Mouse (Mus musculus): ENCODE results near the gene Olfr49. TPM values are rescaled to one million over a fixed set of nuclear protein-coding genes. Genes with fewer than 3 reads are reported as not detected.

The Olfr49 gene
- polyA plus RNA-seq (2016; fragmentation: Nextera tagmentation; extraction: Ambion mirVana), result not detected in 2 replicates

DNA sequence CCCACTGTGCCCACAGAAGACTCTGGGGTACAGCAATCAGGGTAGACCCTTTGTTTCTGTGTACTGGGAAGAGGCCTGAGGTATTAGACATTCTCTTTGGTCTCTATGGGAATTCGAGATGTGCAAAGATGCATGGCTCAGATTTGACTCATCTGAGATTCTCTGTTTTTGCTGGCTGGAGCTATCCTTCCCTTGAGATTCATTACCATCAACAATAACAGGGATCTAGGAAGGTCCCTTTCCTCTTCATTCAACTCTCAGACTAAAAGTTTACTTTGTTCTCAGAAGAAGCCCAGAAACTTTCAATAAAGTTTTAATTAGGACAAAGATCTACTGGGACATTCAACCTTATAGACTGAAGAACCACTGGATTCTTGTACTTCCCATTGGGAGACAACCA lies at the start of gene Olfr49:
Olfr49 (minus strand) TSS at position 101 of the 400 bp plus-strand sequence.
- H3K4me1 ChIP-seq, result no peaks in the 10 kb centered on the region
- no peaks in the 10 kb centered on the region for H3K36me3 ChIP-seq (replicated peaks)
- 70% methylated on average over 1 of the region's 1 CpGs for WGBS
- no peak within 1 kb of the TSS for H3K4me3 ChIP-seq
- no peak within 1 kb of the TSS for H3K27ac ChIP-seq (replicated peaks)
- H3K9me3 ChIP-seq, result no peaks in the 10 kb centered on the region
- H3K27me3 ChIP-seq (replicated peaks; ENCODE audit: low read depth, poor library complexity, severe bottlenecking), result no peaks in the 10 kb centered on the region
- no peak for DNase-seq (ENCODE audit: low spot score)

DNA sequence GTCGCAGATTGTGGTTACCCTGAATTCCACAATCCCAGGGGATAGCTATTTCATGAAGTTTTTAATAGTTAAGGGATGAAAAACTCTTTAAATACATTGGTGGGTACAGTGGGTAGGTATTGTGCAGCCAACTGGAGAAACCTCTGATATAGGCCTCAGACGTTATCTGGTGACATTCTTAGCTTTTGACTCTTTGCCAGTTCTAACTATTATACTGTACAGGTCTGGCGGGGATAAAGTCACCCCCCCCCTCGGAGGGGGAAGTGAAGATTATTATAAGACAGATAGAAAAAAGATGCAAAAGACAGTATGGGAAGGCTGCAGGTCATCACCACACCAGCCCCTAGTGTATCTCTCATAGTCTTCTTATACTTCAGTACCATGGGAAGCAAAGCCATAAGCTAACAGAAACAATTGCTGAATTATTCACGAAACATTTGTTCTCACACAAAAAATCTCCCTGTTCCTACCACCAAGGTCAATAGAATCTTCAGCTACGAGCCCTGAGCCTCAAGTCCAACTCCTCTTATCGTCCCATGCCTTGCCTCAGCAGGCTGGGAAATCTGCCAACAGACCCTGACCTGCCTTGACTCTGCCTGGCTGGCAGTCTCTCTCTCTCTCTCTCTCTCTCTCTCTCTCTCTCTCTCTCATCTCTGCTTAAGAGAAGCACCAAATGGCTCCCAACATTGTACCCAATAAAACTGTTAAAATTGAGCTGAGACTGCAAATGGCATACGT lies 48.9 kb upstream of the Olfr49 start:
- Histone ChIP-seq H3K27me3 (replicated peaks; ENCODE audit: low read depth, poor library complexity, severe bottlenecking) (no peaks in the 10 kb centered on the region), H3K4me1 (no peaks in the 10 kb centered on the region; the same call in 1 of the 2 replicates), H3K9me3 (no peaks in the 10 kb centered on the region), H3K4me3 (no peak overlapping the region), H3K36me3 (replicated peaks) (no peaks in the 10 kb centered on the region), H3K27ac (replicated peaks) (no peak overlapping the region)
- WGBS, result 86% methylated on average over 8 of the region's 8 CpGs
- no peak for DNase-seq (ENCODE audit: low spot score)

- H3K27ac ChIP-seq (replicated peaks), result peak overlapping the region; percentile 49
These were observed 47.7 kb upstream of the Olfr49 start for GRCm38 (mm10) chr14:54332176-54333074.

DNA sequence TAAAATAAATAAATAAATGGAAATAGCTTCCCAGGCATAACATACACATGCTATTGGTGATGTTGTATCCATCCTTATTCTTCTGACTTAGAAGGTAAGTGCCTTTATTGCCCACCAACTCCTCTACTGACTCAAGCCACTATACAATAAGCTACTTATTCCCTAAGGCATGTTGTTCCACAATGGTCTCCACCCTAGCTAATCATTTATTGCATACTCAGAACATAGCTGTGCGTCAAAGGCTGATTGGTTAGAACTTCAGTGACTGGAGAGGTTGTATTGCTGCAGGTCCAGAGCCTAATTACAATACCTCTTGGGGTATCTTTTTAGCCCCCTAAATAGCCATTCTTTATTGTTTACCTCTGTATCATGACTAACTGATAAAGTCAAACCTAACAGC lies 46.4 kb upstream of the Olfr49 start:
- Histone ChIP-seq H3K27ac (replicated peaks) (no peak overlapping the region), H3K36me3 (replicated peaks) (no peaks in the 10 kb centered on the region), H3K4me3 (no peak overlapping the region), H3K9me3 (no peaks in the 10 kb centered on the region), H3K27me3 (replicated peaks; ENCODE audit: low read depth, poor library complexity, severe bottlenecking) (no peaks in the 10 kb centered on the region), H3K4me1 (no peaks in the 10 kb centered on the region; the same call in 1 of the 2 replicates)
- DNase-seq (ENCODE audit: low spot score), result no peak
- WGBS, result 89% methylated on average over 1 of the region's 1 CpGs

More at GRCm38 (mm10) chr14:54332176-54333074, 47.7 kb upstream of the Olfr49 start:
- no peaks in the 10 kb centered on the region for H3K36me3 ChIP-seq (replicated peaks)
- no peak for DNase-seq (ENCODE audit: low spot score)
- H3K4me1 ChIP-seq, result no peaks in the 10 kb centered on the region; the same call in 1 of the 2 replicates
- no peaks in the 10 kb centered on the region for H3K27me3 ChIP-seq (replicated peaks; ENCODE audit: low read depth, poor library complexity, severe bottlenecking)
- H3K4me3 ChIP-seq, result no peak overlapping the region
- no peaks in the 10 kb centered on the region for H3K9me3 ChIP-seq
- 52% methylated on average over 5 of the region's 5 CpGs for WGBS

DNA sequence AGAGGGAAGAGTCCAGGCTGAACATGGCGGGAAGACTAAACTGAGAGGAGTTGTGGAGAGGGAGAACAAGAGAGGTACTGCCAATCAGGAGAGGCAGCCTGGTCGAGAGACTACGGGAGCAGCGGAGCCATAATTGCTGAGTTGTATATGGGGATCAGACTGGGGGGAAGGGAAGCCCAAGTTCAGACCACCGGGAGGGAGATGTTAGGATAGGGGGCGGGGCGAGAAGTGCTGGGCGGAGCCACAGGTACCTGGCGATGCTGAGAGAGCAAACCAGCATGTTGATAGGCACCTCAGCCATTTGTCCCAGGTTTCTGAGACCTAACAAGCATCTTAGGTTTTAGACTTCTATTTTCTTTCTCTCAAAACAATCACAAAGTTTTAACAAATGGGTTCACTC lies 44.5 kb upstream of the Olfr49 start:
- Histone ChIP-seq H3K27me3 (replicated peaks; ENCODE audit: low read depth, poor library complexity, severe bottlenecking) (no peaks in the 10 kb centered on the region), H3K27ac (replicated peaks) (no peak overlapping the region), H3K9me3 (no peaks in the 10 kb centered on the region), H3K36me3 (replicated peaks) (no peaks in the 10 kb centered on the region), H3K4me1 (no peaks in the 10 kb centered on the region), H3K4me3 (no peak overlapping the region)
- WGBS, result 54% methylated on average over 9 of the region's 9 CpGs
- DNase-seq (ENCODE audit: low spot score), result no peak

GRCm38 (mm10) chr14:54328548-54328947 lies 43.8 kb upstream of the Olfr49 start:
- 86% methylated on average over 2 of the region's 2 CpGs for WGBS
- DNase-seq (ENCODE audit: low spot score), result no peak
- H3K36me3 ChIP-seq (replicated peaks), result no peaks in the 10 kb centered on the region
- H3K4me1 ChIP-seq, result no peaks in the 10 kb centered on the region
- no peak overlapping the region for H3K4me3 ChIP-seq
- H3K9me3 ChIP-seq, result no peaks in the 10 kb centered on the region
- H3K27me3 ChIP-seq (replicated peaks; ENCODE audit: low read depth, poor library complexity, severe bottlenecking), result no peaks in the 10 kb centered on the region
- no peak overlapping the region for H3K27ac ChIP-seq (replicated peaks)

GRCm38 (mm10) chr14:54324486-54324885 lies 39.7 kb upstream of the Olfr49 start:
- Histone ChIP-seq H3K4me3 (no peak overlapping the region), H3K27ac (replicated peaks) (no peak overlapping the region), H3K36me3 (replicated peaks) (no peaks in the 10 kb centered on the region), H3K4me1 (no peaks in the 10 kb centered on the region), H3K9me3 (no peaks in the 10 kb centered on the region; the same call in 1 of the 2 replicates), H3K27me3 (replicated peaks; ENCODE audit: low read depth, poor library complexity, severe bottlenecking) (no peaks in the 10 kb centered on the region)
- DNase-seq (ENCODE audit: low spot score), result no peak
- WGBS, result 80% methylated on average over 5 of the region's 5 CpGs

GRCm38 (mm10) chr14:54321556-54322376 lies 37.0 kb upstream of the Olfr49 start:
- Histone ChIP-seq H3K9me3 (no peaks in the 10 kb centered on the region; the same call in 1 of the 2 replicates), H3K27me3 (replicated peaks; ENCODE audit: low read depth, poor library complexity, severe bottlenecking) (no peaks in the 10 kb centered on the region), H3K36me3 (replicated peaks) (no peaks in the 10 kb centered on the region), H3K4me3 (no peak overlapping the region), H3K27ac (replicated peaks) (no peak overlapping the region), H3K4me1 (no peaks in the 10 kb centered on the region)
- 75% methylated on average over 18 of the region's 18 CpGs for WGBS
- DNase-seq (ENCODE audit: low spot score), result no peak

DNA sequence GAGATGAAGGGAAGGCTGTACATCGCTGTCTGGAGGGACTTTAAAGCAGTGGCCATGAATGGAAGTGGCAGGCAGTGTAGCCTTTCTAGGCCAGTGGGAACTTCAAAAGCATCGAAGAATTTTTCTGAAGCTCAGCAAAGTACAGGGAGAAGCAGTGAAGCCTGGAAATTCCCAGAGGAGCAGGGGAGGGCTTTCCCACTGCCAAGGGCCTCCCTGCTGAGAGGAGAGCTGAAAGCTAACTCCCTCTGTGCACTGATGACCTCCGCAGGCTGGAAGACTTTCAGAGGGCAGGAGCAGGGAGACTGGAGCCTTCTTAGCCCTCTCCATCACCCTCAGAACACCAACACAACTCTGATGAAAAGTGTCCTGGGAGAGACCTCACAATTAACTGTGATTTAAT lies 27.0 kb upstream of the Olfr49 start:
- 25% methylated on average over 3 of the region's 3 CpGs for WGBS
- Histone ChIP-seq H3K4me3 (no peak overlapping the region), H3K27ac (replicated peaks) (no peak overlapping the region), H3K9me3 (no peaks in the 10 kb centered on the region), H3K27me3 (replicated peaks; ENCODE audit: low read depth, poor library complexity, severe bottlenecking) (no peaks in the 10 kb centered on the region), H3K4me1 (no peaks in the 10 kb centered on the region), H3K36me3 (replicated peaks) (no peaks in the 10 kb centered on the region)
- DNase-seq (ENCODE audit: low spot score), result no peak

GRCm38 (mm10) chr14:54300676-54301075 lies 15.9 kb upstream of the Olfr49 start:
- H3K27me3 ChIP-seq (replicated peaks; ENCODE audit: low read depth, poor library complexity, severe bottlenecking), result peaks cover 9% of the 10 kb centered on the region
- no peaks in the 10 kb centered on the region for H3K36me3 ChIP-seq (replicated peaks)
- H3K4me3 ChIP-seq, result no peak overlapping the region
- peaks cover 6% of the 10 kb centered on the region; the same call in 1 of the 2 replicates for H3K9me3 ChIP-seq
- 85% methylated on average over 3 of the region's 3 CpGs for WGBS
- no peak overlapping the region for H3K27ac ChIP-seq (replicated peaks)
- no peaks in the 10 kb centered on the region for H3K4me1 ChIP-seq
- DNase-seq (ENCODE audit: low spot score), result no peak

DNA sequence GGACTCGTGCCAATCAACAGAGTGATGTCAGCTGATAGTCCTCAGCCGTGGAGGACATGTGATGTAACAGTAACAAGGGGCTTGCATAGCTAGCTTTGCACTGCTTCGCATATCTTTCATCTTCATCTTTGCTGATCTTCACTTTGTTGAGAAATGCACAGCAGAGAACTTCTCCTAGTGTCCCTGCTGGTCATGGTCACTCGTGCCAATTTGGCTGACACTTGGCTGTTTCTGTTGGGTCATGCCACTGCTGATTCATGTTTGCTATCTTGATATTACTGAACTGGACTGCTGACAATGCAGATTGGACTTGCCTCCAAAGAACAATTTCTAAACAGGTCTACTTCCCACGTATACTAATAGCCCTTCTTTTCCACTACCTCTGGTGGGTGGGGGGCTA lies 15.4 kb upstream of the Olfr49 start:
- no peaks in the 10 kb centered on the region for H3K4me1 ChIP-seq
- no peak overlapping the region for H3K27ac ChIP-seq (replicated peaks)
- DNase-seq (ENCODE audit: low spot score), result no peak
- peaks cover 9% of the 10 kb centered on the region for H3K27me3 ChIP-seq (replicated peaks; ENCODE audit: low read depth, poor library complexity, severe bottlenecking)
- WGBS, result 83% methylated on average over 5 of the region's 5 CpGs
- no peak overlapping the region for H3K4me3 ChIP-seq
- no peaks in the 10 kb centered on the region for H3K36me3 ChIP-seq (replicated peaks)
- H3K9me3 ChIP-seq, result peaks cover 6% of the 10 kb centered on the region; the same call in 1 of the 2 replicates

GRCm38 (mm10) chr14:54276446-54276845 lies 8.3 kb downstream of the Olfr49 start:
- Histone ChIP-seq H3K4me3 (no peak overlapping the region), H3K4me1 (no peaks in the 10 kb centered on the region), H3K27ac (replicated peaks) (no peak overlapping the region), H3K27me3 (replicated peaks; ENCODE audit: low read depth, poor library complexity, severe bottlenecking) (no peaks in the 10 kb centered on the region), H3K9me3 (no peaks in the 10 kb centered on the region), H3K36me3 (replicated peaks) (no peaks in the 10 kb centered on the region)
- WGBS, result 92% methylated on average over 2 of the region's 2 CpGs
- DNase-seq (ENCODE audit: low spot score), result no peak
